Comparison of ENCODE assay signal across 13 mouse cellular contexts in genomic region chr12:44993391-44993790, GRCm38 (mm10).
DNase-seq lines count a peak whose midpoint lies in the region; ATAC-seq and TF ChIP-seq lines count a peak whose summit lies in the region.
"Had no signal": no experiment of that assay in that cellular context is flagged by ENCODE, and none has a peak within 500 bp of the region (broad histone marks: within the 10 kb centered on the region; RNA-seq: fewer than 3 reads in every experiment).

No protein-coding gene starts in this region.

- no peaks in the 10 kb centered on the region for H3K27me3 ChIP-seq in thymus, adult 2 months (ENCODE audit: control insufficient read depth, insufficient read depth, low read length)
- H3K27me3 ChIP-seq: limb, embryonic 13.5 days; midbrain, embryonic 12.5 days had no signal

- no peak for TF ChIP-seq POLR2A in thymus, adult 2 months (IDR thresholded peaks at IDR 0.05; ENCODE audit: control insufficient read depth, extremely low read depth, insufficient read depth, low read length, poor library complexity)

- WGBS in thymus, adult 2 months = 94% methylated on average over 3 of the region's 3 CpGs

- intact Hi-C loops in left cerebral cortex, postnatal 36 days (cut with DNase I) = loop anchor here (5.0 kb wide), 1 partner anchor 79 kb away; the partner anchor contains the start of gene Stxbp6

- H3K4me3 ChIP-seq in thymus, adult 2 months (ENCODE audit: control insufficient read depth, insufficient read depth, low read length) = no peak overlapping the region
- H3K4me3 ChIP-seq: limb, embryonic 13.5 days; midbrain, embryonic 12.5 days had no signal

- peak; percentile 98 for ATAC-seq in frontal cortex, adult (ENCODE audit: low TSS enrichment)
- ATAC-seq: forebrain, embryonic 14.5 days had no signal

- H3K27ac ChIP-seq in thymus, adult 2 months (ENCODE audit: control insufficient read depth, insufficient read depth, low read length) = no peak overlapping the region
- H3K27ac ChIP-seq: limb, embryonic 13.5 days; midbrain, embryonic 12.5 days had no signal

- no peaks in the 10 kb centered on the region for H3K36me3 ChIP-seq in thymus, adult 2 months (ENCODE audit: control insufficient read depth, insufficient read depth, low read length)
- H3K36me3 ChIP-seq: limb, embryonic 13.5 days; midbrain, embryonic 12.5 days had no signal

- no peaks in the 10 kb centered on the region for H3K4me1 ChIP-seq in thymus, adult 2 months (replicated peaks; ENCODE audit: control insufficient read depth, insufficient read depth, low read length)

- no peak for DNase-seq in frontal cortex, postnatal 10 days (ENCODE audit: low spot score in 2 of 2)
- DNase-seq in urinary bladder, postnatal 14 days (ENCODE audit: low spot score) = peak; percentile 9
- DNase-seq in urinary bladder, postnatal 10 days (ENCODE audit: low spot score) = no peak
- peak; percentile 43 to 59 for DNase-seq in left cerebral cortex, postnatal 36 days (ENCODE audit: low spot score in 2 of 2)
- no peak for DNase-seq in thymus, adult 2 months
- DNase-seq in thymus, postnatal 14 days = no peak
- no peak for DNase-seq in kidney, postnatal 14 days
- DNase-seq: B cell, adult 2 months; kidney, adult 11 months had no signal

- TF ChIP-seq CTCF in thymus, adult 2 months (IDR thresholded peaks at IDR 0.05; ENCODE audit: borderline replicate concordance, control insufficient read depth, extremely low read depth, insufficient read depth, low read length, poor library complexity) = no peak

Comparison
In these comparisons a context has a peak if more than half of its experiments do, and no peak if none do; other contexts are left out.
1. DNase-seq: peak in urinary bladder, postnatal 14 days (single experiment) and left cerebral cortex, postnatal 36 days (2 of 2); none in frontal cortex, postnatal 10 days (0 of 2), urinary bladder, postnatal 10 days (single experiment), thymus, adult 2 months (single experiment), thymus, postnatal 14 days (single experiment) and kidney, postnatal 14 days (single experiment).